Mouse (Mus musculus) cortical plate, adult 2 months (tissue): ENCODE data around the gene Pea15a.

Experiments used
- CTCF ChIP-seq: fragments of 200-500 bp; IDR thresholded peaks from 2 replicates; pipeline ENCODE4 v1.5.1; 2011; ENCODE audit warnings: mild to moderate bottlenecking, control low read depth, low read length; ENCODE audit not compliant: insufficient read depth; ENCODE audit errors: extremely low read depth
- POLR2A ChIP-seq: fragments of 200-500 bp; IDR thresholded peaks from 2 replicates; pipeline ENCODE4 v1.6.1; 2011; ENCODE audit warnings: mild to moderate bottlenecking, low read length, control low read depth; ENCODE audit not compliant: insufficient read depth; ENCODE audit errors: extremely low read depth

- TF ChIP-seq CTCF = no peak
- no peak for TF ChIP-seq POLR2A
These were observed 6.2 kb upstream of the Pea15a start for GRCm38 (mm10) chr1:172212776-172213175.
